Mouse (Mus musculus) kidney, postnatal 0 days (tissue): ENCODE results near the gene Otud4. TPM values are rescaled to one million over a fixed set of nuclear protein-coding genes. Genes with fewer than 3 reads are reported as not detected.

Source experiments
- ATAC-seq: fragments of 200-750 bp; cut with Nextera tagmentation; replicated peaks from 2 replicates; pipeline ENCODE4 v1.8.0; 2017; ENCODE audit warnings: low read depth, moderate number of reproducible peaks, moderate TSS enrichment, moderate library complexity; ENCODE audit not compliant: low FRiP score
- DNase-seq: peaks from one replicate; pipeline ENCODE4 v3.0.0-alpha.2; 2016; ENCODE audit warnings: low spot score
- H3K27ac ChIP-seq: fragments of 300-500 bp; sonication (generic); 2 replicates; pipeline ENCODE4 v1.5.1; 2014; ENCODE audit warnings: mild to moderate bottlenecking
- H3K27me3 ChIP-seq: fragments of 300-500 bp; sonication (generic); 2 replicates; pipeline ENCODE4 v1.6.1; 2014; ENCODE audit warnings: low read length, mixed read lengths; ENCODE audit not compliant: insufficient read depth
- H3K36me3 ChIP-seq: fragments of 300-500 bp; sonication (generic); 2 replicates; pipeline ENCODE4 v1.6.1; 2014; ENCODE audit warnings: low read length, mixed read lengths; ENCODE audit not compliant: insufficient read depth
- H3K4me1 ChIP-seq: fragments of 300-500 bp; sonication (generic); replicated peaks from 2 replicates; pipeline ENCODE4 v1.6.1; 2014; ENCODE audit warnings: antibody characterized with exemption, low read length, mixed read lengths; ENCODE audit not compliant: insufficient read depth
- H3K4me2 ChIP-seq: fragments of 300-500 bp; sonication (generic); 2 replicates; pipeline ENCODE4 v1.6.1; 2014; ENCODE audit warnings: mild to moderate bottlenecking, low read length, moderate library complexity, mixed read lengths
- H3K4me3 ChIP-seq: fragments of 300-500 bp; sonication (generic); replicated peaks from 2 replicates; pipeline ENCODE4 v1.5.1; 2014; ENCODE audit warnings: low read depth, low read length
- H3K9ac ChIP-seq: fragments of 300-500 bp; sonication (generic); 2 replicates; pipeline ENCODE4 v1.6.1; 2014; ENCODE audit warnings: low read depth, low read length
- H3K9me3 ChIP-seq: fragments of 300-500 bp; sonication (generic); replicated peaks from 2 replicates; pipeline ENCODE4 v1.6.1; 2016; ENCODE audit warnings: low read length, inconsistent platforms, mixed read lengths
- CTCF ChIP-seq: IDR thresholded peaks from 2 replicates; pipeline ENCODE4 v1.5.1; 2016; ENCODE audit warnings: antibody characterized with exemption, low read depth, mild to moderate bottlenecking, moderate library complexity
- WGBS: fragments of 180-500 bp; shearing (Covaris S2); extraction: QIAGEN DNeasy Blood & Tissue Kit; methylation state at CpG from one replicate; pipeline ENCODE4 v1.1.7; 2014; 5-methylcytosine and 5-hydroxymethylcytosine counted together
- polyA plus RNA-seq: library from polyadenylated mRNA; unstranded; fragments of >200 nt; fragmentation: Nextera tagmentation; extraction: Ambion mirVana; gene quantifications from 2 replicates; pipeline ENCODE4 v1.2.1, GENCODE M21; 2015

Gene Otud4
- polyA plus RNA-seq, 1 experiment from 2014 or later, result 12.1 TPM

- ATAC-seq, result no peak
- H3K4me3 ChIP-seq, result no peak overlapping the region
- no peaks in the 10 kb centered on the region for H3K9me3 ChIP-seq
- H3K36me3 ChIP-seq, result no peaks in the 10 kb centered on the region
- 0 out of 2 replicates have a peak, but pooled peaks cover 2% of the 10 kb centered on the region for H3K4me1 ChIP-seq
- no peak for TF ChIP-seq CTCF
- H3K4me2 ChIP-seq, result no peak overlapping the region
- 66% methylated on average over 1 of the region's 1 CpGs for WGBS
- no peak overlapping the region for H3K27ac ChIP-seq
- no peak for DNase-seq
- H3K27me3 ChIP-seq, result no peaks in the 10 kb centered on the region
- H3K9ac ChIP-seq, result no peak overlapping the region
Observed at GRCm38 (mm10) chr8:79636151-79636550, 3.3 kb upstream of the Otud4 start.

GRCm38 (mm10) chr8:79637237-79637636 lies 2.2 kb upstream of the Otud4 start:
- no peak for ATAC-seq
- Histone ChIP-seq H3K4me2 (no peak overlapping the region), H3K9me3 (no peaks in the 10 kb centered on the region), H3K4me1 (peaks cover 5% of the 10 kb centered on the region; the same call in 1 of the 2 replicates), H3K4me3 (no peak overlapping the region), H3K27me3 (no peaks in the 10 kb centered on the region), H3K27ac (no peak overlapping the region), H3K9ac (no peak overlapping the region), H3K36me3 (no peaks in the 10 kb centered on the region)
- no peak for TF ChIP-seq CTCF
- 89% methylated on average over 3 of the region's 3 CpGs for WGBS
- no peak for DNase-seq

GRCm38 (mm10) chr8:79638001-79638706 lies 1.3 kb upstream of the Otud4 start:
- Histone ChIP-seq H3K27me3 (no peaks in the 10 kb centered on the region), H3K4me2 (peak overlapping the region; percentile 88), H3K9me3 (no peaks in the 10 kb centered on the region), H3K36me3 (no peaks in the 10 kb centered on the region), H3K4me1 (peaks cover 5% of the 10 kb centered on the region; the same call in 1 of the 2 replicates), H3K4me3 (peak overlapping the region; percentile 91), H3K27ac (peak overlapping the region; percentile 98; the same call in 1 of the 2 replicates), H3K9ac (peak overlapping the region; percentile 69; the same call in 1 of the 2 replicates)
- WGBS, result 5% methylated on average over 11 of the region's 11 CpGs
- DNase-seq (no peak), ATAC-seq (no peak)
- TF ChIP-seq CTCF, result no peak

- Histone ChIP-seq H3K27ac (peak overlapping the region; percentile 98), H3K9me3 (no peaks in the 10 kb centered on the region), H3K4me2 (peak overlapping the region; percentile 88), H3K27me3 (no peaks in the 10 kb centered on the region), H3K4me3 (peak overlapping the region; percentile 91), H3K36me3 (no peaks in the 10 kb centered on the region), H3K4me1 (peaks cover 5% of the 10 kb centered on the region; the same call in 1 of the 2 replicates), H3K9ac (peak overlapping the region; percentile 85)
- under 1% methylated on average over 77 of the region's 77 CpGs for WGBS
- no peak for TF ChIP-seq CTCF
- ATAC-seq (peak; percentile 99), DNase-seq (peak; percentile 99)
Observed at GRCm38 (mm10) chr8:79638707-79639549, 490 bp upstream of the Otud4 start.

GRCm38 (mm10) chr8:79641119-79641518 lies 1.7 kb downstream of the Otud4 start:
- H3K4me1 ChIP-seq, result peaks cover 5% of the 10 kb centered on the region; the same call in 1 of the 2 replicates
- 11% methylated on average over 1 of the region's 1 CpGs for WGBS
- no peak for TF ChIP-seq CTCF
- ATAC-seq (no peak), DNase-seq (no peak)
- no peak overlapping the region for H3K9ac ChIP-seq
- H3K36me3 ChIP-seq, result no peaks in the 10 kb centered on the region
- peak overlapping the region; percentile 81 for H3K4me2 ChIP-seq
- no peaks in the 10 kb centered on the region for H3K9me3 ChIP-seq
- no peak overlapping the region for H3K27ac ChIP-seq
- H3K4me3 ChIP-seq, result peak overlapping the region; percentile 91
- no peaks in the 10 kb centered on the region for H3K27me3 ChIP-seq

GRCm38 (mm10) chr8:79649569-79649968 lies 10.2 kb downstream of the Otud4 start:
- H3K9me3 ChIP-seq, result no peaks in the 10 kb centered on the region
- H3K36me3 ChIP-seq, result peaks cover 16% of the 10 kb centered on the region
- no peak overlapping the region for H3K4me2 ChIP-seq
- no peak overlapping the region for H3K27ac ChIP-seq
- no peak overlapping the region for H3K4me3 ChIP-seq
- no peaks in the 10 kb centered on the region for H3K27me3 ChIP-seq
- no peak overlapping the region for H3K9ac ChIP-seq
- DNase-seq, result no peak
- WGBS, result 89% methylated on average over 4 of the region's 4 CpGs
- peaks cover 4% of the 10 kb centered on the region; the same call in 1 of the 2 replicates for H3K4me1 ChIP-seq
- TF ChIP-seq CTCF, result no peak
- ATAC-seq, result no peak
